Mouse (Mus musculus) liver, adult 2 months (tissue): ENCODE data around the gene Vangl1.

ENCODE experiments used
- CTCF ChIP-seq: fragments of 200-500 bp; IDR thresholded peaks from 2 replicates; pipeline ENCODE4 v1.5.1; 2011; ENCODE audit warnings: low read depth, low read length, control low read depth
- POLR2A ChIP-seq: fragments of 200-500 bp; IDR thresholded peaks from 2 replicates; pipeline ENCODE4 v1.6.1; 2011; ENCODE audit warnings: low read length, control low read depth; ENCODE audit not compliant: insufficient read depth; ENCODE audit errors: extremely low read depth

DNA sequence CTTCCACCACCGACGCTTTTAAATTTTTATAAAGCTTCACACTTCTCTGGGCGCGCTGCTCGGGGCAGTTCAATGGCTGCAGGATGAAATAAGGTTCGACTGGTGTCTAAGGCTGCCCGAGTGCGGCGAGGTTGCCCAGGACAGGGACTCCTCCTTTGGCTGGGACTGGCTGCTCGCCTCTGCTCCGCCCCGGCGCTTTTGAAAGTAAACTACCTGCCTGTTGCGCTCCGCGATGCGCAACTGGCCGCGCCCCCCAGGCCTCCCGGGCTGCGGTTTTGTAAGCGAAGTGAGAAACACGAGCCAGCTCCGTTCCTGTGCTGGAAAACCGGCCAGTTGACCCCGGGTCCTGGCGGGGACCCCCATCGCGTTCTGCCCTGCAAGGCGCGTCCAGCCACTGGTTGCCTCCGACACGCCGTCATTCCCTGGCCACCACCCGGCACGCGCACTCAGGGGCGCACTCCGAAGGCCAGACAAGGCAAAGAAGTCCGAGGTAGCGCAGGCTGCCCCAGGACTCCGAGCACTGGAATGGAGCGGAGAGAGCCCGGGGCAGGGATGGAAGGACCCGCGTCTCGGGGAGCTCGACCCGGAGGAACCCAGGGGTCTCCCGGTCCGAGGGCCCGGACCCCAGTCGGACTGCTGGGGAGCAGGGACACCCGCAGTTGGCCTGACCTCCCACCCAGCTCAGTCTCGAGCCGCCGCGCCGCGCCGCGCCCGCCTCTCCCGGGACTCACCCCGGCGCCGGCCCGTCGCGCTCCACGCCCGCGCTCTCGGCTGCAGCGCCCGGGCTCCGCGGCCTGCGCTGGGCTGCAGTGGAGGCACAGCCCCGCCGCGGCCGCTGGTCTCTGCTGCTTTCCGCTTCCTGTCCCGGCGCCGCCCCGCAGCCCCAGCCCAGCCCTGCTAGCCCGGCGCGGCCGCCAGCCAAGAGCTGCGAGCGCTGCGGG lies at the start of gene Vangl1:
- TF ChIP-seq CTCF: no peak
- TF ChIP-seq POLR2A: 0 out of 2 replicates have a peak, but pooled peaks have one; percentile 3
